Mouse (Mus musculus) ES-E14 (cell line): ENCODE measurements at regions not wholly inside any gene's neighbourhood (a gene's known extent, or its start where the extent isn't known, plus 50 kb on each side); places are given as distances from the start of the nearest gene placed in this dataset.

Experiments used
- MAFK ChIP-seq: IDR thresholded peaks from 2 replicates; pipeline ENCODE4 v1.6.1; 2014; ENCODE audit warnings: mild to moderate bottlenecking, low read depth, low read length, inconsistent platforms; ENCODE audit not compliant: insufficient read depth
- ZC3H11A ChIP-seq: IDR thresholded peaks from 2 replicates; pipeline ENCODE4 v1.6.1; 2012; ENCODE audit warnings: low read depth, mild to moderate bottlenecking, inconsistent platforms, low read length, borderline replicate concordance
- ZNF384 ChIP-seq: IDR thresholded peaks from 2 replicates; pipeline ENCODE4 v1.6.1; 2012; ENCODE audit warnings: low read depth, low read length, inconsistent platforms

GRCm38 (mm10) chr3:144376463-144377402 lies 171.7 kb upstream of the Lmo4 start:
- no peak for TF ChIP-seq ZC3H11A
- no peak for TF ChIP-seq ZNF384
- TF ChIP-seq MAFK, result no peak
